Mouse (Mus musculus): ENCODE data around the gene Bud23. TPM values are rescaled to one million over a fixed set of nuclear protein-coding genes. Genes with fewer than 3 reads are reported as not detected.

Gene Bud23
- polyA plus RNA-seq, 1 experiment: 260 TPM

DNA sequence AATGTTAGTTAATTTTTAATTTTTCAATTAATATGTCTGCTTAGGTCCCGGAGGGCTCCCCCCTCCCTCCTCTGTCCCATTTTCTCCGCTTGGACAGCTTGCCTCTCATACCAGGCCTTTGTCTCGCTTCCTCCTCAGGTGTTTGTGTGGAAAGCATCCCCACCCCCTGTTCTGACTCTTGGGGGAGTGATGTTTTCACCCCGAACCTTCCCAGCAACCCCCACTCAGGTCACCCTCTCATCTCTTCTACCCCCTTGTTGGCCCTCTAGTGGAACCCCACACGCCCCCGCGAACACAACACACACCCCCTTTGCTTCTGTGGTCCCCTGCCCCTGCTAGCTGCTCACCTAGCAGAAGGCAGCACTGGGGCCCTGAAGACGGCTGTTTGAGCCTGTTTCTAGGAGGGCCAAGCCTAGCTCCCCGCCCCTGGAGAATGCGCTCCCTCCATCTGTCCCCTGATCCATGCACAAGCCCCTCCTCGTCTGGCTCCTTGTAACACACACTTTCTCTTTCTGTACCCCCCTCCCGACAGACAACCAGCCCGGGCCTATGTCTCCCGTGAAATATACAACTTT is 12.3 kb upstream of the Bud23 start:
- no peak for TF ChIP-seq GATA1 (IDR thresholded peaks at IDR 0.05; ENCODE audit: low read length)

- TF ChIP-seq GATA1 (IDR thresholded peaks at IDR 0.05; ENCODE audit: low read length): no peak
Observed at GRCm38 (mm10) chr5:135076368-135076767, 11.6 kb upstream of the Bud23 start.

- TF ChIP-seq GATA1 (IDR thresholded peaks at IDR 0.05; ENCODE audit: low read length): no peak
Observed at GRCm38 (mm10) chr5:135075655-135076054, 10.9 kb upstream of the Bud23 start.

DNA sequence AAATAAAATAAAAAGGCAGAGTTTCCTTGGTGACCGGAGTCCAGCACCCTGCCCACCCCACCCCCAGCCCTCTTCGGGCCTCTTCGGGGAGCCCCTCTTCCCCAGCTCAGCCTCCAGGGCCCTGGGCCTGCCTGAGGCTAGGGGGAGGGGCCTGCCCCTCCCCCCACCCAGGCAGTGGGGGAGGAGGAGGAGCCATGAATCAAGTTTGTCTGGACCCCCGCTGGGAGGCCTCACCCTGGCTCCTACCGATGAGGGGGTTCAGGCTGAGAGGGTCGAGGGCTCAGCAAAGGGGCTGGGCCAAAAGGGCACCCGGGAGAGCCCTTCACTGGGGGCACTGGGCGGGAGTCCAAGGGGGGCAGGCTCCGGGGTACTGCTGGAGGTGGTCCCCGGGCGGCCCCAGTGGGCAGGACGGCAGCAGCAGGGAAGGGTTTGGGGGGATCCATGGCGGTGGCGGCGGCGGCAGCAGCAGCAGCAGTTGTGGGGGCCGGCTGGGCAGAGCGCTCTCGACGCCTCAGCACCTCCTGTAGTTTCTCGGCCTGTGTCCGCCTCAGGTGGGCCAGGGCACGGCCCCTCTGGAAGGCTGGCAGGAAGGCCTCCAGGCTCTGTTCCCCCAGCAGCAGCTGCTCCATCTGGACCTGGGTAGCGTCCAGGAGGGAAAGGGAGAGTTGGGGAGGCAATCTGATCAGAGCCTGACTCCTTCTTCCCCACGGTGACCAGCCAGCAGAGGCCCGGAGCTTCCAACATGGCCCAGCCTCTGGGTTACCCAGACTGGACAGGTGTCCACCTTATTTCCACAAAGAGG is 8.8 kb upstream of the Bud23 start:
- no peak for TF ChIP-seq GATA1 (IDR thresholded peaks at IDR 0.05; ENCODE audit: low read length)

DNA sequence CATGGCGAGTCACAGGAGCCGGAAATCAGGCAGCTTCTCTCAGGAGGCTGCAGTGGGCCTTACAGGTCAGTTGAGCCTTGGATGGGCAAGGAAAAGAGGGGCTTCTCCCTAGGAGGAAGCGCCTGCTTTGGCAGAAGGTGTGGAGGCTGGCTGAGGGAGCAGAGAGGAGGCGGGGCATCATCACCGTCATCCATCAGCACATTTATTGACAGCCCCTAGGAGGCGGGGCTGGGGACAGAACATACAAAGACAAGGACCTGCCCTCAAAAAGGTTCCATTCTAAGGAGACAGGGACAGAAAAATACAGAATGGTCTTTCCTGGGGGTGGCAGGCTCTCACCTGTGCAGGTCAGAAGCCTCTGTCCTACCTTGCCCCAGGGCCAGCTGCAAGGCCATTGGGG is 8.0 kb upstream of the Bud23 start:
- no peak for TF ChIP-seq GATA1 (IDR thresholded peaks at IDR 0.05; ENCODE audit: low read length)

GRCm38 (mm10) chr5:135072061-135072460 is 7.3 kb upstream of the Bud23 start:
- TF ChIP-seq GATA1 (IDR thresholded peaks at IDR 0.05; ENCODE audit: low read length): no peak

GRCm38 (mm10) chr5:135070448-135070847 is 5.7 kb upstream of the Bud23 start:
- TF ChIP-seq GATA1 (IDR thresholded peaks at IDR 0.05; ENCODE audit: low read length): no peak

DNA sequence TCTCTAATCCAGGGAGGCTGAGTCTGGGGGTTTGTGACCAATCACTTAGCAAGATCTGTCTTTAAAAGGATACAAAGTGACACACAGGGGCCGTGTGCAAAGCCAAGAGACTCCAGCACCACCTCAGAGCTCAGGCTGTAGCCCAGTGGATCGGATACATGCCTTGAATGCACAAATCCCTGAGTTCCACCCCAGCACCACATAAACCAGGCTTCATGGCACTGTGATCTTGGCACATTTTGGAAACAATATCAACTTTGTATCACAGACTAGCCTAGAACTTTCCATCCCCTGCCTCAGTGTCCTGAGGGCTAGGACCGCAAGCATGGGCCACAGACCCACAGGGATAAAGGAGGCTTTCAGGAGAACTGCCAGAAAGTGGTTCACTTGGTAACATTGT is 1.2 kb upstream of the Bud23 start:
- TF ChIP-seq GATA1 (IDR thresholded peaks at IDR 0.05; ENCODE audit: low read length): no peak

DNA sequence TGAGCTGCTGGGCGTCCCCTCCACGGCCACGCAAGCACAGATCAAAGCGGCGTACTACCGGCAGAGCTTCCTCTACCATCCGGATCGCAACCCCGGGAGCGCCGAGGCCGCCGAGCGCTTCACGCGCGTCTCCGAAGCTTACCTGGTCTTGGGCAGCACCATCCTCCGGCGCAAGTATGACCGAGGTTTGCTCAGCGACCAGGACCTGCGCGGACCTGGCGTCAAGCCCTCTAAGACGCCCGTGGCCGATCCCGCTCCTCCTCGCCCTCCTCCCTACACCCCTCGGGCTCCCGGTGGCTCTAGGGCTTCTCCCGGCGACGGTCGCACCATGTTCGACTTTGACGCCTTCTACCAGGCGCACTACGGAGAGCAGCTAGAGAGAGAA is 385 bp downstream of the Bud23 start:
- no peak for TF ChIP-seq GATA1 (IDR thresholded peaks at IDR 0.05; ENCODE audit: low read length)

- TF ChIP-seq GATA1 (IDR thresholded peaks at IDR 0.05; ENCODE audit: low read length): no peak
Observed at GRCm38 (mm10) chr5:135063629-135064381, 954 bp downstream of the Bud23 start, which contains the start of gene Dnajc30. Dnajc30 (plus strand) TSS chr5:135064202.

DNA sequence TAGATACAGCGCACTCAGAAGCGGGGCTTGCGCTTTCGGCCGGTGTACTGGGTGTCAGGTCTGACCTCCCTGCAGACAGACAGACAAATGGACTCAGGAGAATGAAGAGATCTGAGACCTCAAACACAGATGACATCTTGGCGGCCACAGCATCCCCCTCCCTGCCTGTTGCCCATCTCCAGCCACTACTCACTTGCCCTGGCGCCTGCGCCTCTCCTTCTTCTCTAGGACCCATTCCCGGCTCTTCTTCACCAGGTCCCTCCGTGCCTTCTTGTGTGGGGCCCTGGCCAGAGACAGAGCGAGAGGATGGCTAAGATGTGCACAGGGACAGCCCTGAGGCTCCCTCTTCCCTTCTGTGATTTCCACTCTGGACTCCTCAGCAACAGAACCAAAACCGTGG is 11.4 kb downstream of the Bud23 start:
- no peak for TF ChIP-seq GATA1 (IDR thresholded peaks at IDR 0.05; ENCODE audit: low read length)

- TF ChIP-seq GATA1 (IDR thresholded peaks at IDR 0.05; ENCODE audit: low read length): no peak
Observed at GRCm38 (mm10) chr5:135048539-135048938, 16.2 kb downstream of the Bud23 start.

- TF ChIP-seq GATA1 (IDR thresholded peaks at IDR 0.05; ENCODE audit: low read length): no peak
Observed at GRCm38 (mm10) chr5:135044575-135044974, 20.2 kb downstream of the Bud23 start.

GRCm38 (mm10) chr5:135042105-135042788 is 22.5 kb downstream of the Bud23 start:
- TF ChIP-seq GATA1 (IDR thresholded peaks at IDR 0.05; ENCODE audit: low read length): no peak

GRCm38 (mm10) chr5:135040777-135041176 is 24.0 kb downstream of the Bud23 start:
- TF ChIP-seq GATA1 (IDR thresholded peaks at IDR 0.05; ENCODE audit: low read length): no peak

DNA sequence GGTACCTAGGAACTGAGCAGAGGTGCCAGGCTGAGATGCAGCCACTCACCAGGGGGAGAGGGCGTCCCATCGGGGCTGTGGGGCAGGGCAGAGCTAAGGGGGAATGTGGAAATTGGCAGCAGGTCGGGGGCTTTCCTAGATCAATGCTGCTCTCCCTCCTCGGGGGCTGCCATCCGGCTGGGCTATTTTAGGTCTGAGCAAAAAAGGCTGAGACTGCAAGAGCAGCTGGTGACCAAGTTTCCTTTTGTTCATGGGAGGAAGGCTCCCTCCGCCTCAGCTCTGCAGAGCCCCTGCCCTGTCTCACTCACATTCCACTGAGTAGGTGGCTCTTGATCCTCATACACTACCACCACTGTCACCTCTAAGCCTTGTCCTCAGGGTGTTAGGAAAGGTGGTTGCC is 24.7 kb downstream of the Bud23 start:
- no peak for TF ChIP-seq GATA1 (IDR thresholded peaks at IDR 0.05; ENCODE audit: low read length)
